Mouse (Mus musculus) heart, adult 2 months (tissue): ENCODE measurements at regions not wholly inside any gene's neighbourhood (a gene's known extent, or its start where the extent isn't known, plus 50 kb on each side); places are given as distances from the start of the nearest gene placed in this dataset.

Source experiments
- CTCF ChIP-seq: fragments of 200-600 bp; IDR thresholded peaks from 2 replicates; pipeline ENCODE4 v1.8.1; 2022; ENCODE audit warnings: antibody characterized with exemption, mild to moderate bottlenecking, moderate library complexity
- EP300 ChIP-seq: fragments of 200-500 bp; IDR thresholded peaks from 2 replicates; pipeline ENCODE4 v1.6.1; 2011; ENCODE audit warnings: low read depth, low read length, control low read depth; ENCODE audit not compliant: insufficient read depth
- POLR2A ChIP-seq: fragments of 200-500 bp; IDR thresholded peaks from 2 replicates; pipeline ENCODE4 v1.6.1; 2011; ENCODE audit warnings: mild to moderate bottlenecking, low read depth, low read length, control low read depth; ENCODE audit not compliant: insufficient read depth

GRCm38 (mm10) chr16:7764383-7764782 lies 660.6 kb downstream of the Tmem114 start:
- TF ChIP-seq POLR2A (no peak), CTCF (no peak), EP300 (no peak)
